Mouse (Mus musculus): ENCODE data around the gene Gm4177. TPM values are rescaled to one million over a fixed set of nuclear protein-coding genes. Genes with fewer than 3 reads are reported as not detected.

Gene Gm4177
- not detected for polyA plus RNA-seq (2017; shearing (Covaris generic))

DNA sequence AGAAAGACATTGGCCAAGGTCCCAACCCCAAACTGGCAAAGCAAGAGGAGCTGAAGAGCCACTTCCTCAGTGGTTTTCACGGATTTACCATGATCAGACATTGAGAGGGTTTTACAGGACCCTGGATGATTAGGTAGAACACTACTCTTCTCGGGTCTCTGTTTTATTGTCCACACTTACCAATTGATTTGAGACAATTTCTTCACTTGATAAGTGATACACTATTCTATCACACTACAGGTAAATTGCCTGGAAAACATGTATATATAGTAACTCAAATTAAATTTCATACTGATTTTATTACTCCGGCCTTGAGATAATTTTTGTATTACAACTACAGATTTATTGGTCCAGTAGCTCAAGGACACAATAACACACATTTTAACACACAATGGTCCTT, at the start of gene Gm4177:
Gene Gm4177, minus strand, starts transcription at position 101 of the 400 bp plus-strand sequence.

DNA sequence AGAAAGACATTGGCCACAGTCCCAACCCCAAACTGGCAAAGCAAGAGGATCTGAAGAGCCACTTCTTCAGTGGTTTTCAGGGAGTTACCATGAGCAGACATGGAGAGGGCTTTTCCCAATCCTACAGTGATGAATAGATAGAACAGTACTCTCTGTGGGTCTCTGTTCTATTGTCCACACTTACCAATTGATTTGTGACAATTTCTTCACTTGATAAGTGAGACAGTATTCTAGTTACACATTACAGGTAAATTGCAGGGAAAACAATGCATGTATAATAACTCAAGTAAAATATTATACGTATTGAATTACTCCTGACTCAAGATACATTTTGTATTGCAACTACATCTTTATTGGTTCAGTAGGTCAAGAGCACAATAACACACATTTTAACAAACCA, 47.6 kb upstream of the Gm4177 start, which contains the start of gene Gm5725:
Gene Gm5725, minus strand, starts transcription at position 101 of the 400 bp plus-strand sequence.

DNA sequence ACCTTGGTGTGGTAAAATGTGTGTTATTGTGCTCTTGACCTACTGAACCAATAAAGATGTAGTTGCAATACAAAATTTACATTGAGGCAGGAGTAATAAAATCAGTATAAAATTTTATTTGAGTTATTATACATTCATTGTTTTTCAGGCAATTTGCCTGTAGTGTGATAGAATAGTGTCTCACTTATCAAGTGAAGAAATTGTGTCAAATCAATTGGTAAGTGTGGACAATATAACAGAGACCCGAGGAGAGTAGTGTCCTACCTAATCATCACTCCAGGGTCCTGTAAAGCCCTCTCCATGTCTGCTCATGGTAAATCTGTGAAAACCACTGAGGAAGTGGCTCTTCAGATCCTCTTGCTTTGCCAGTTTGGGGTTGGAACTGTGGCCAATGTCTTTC, 35.5 kb upstream of the Gm4177 start, which contains the start of gene Vmn1r135:
Gene Vmn1r135, plus strand, starts transcription at position 301 of the 400 bp plus-strand sequence.

GRCm38 (mm10) chr7:21761375-21761774, 35.2 kb downstream of the Gm4177 start, which contains the start of gene Gm4175:
TSS of gene Gm4175 (minus strand) at chr7:21761475.

Other genes starting within 250 kb of the Gm4177 start
- not detected for gene Vmn1r132, start 182.6 kb downstream of the Gm4177 start, polyA plus RNA-seq (2017; shearing (Covaris generic))
- not detected for gene Gm4175, start 35.3 kb downstream of the Gm4177 start, polyA plus RNA-seq (2017; shearing (Covaris generic))
- under 1 TPM in 1 of 2 experiments, not detected in 1; 0.21 TPM for gene Vmn1r135, start 35.6 kb upstream of the Gm4177 start, polyA plus RNA-seq (2017; shearing (Covaris generic))
- gene Gm5725, start 47.5 kb upstream of the Gm4177 start, polyA plus RNA-seq (2017; shearing (Covaris generic)): not detected
- gene Gm5891, start 124.6 kb upstream of the Gm4177 start, polyA plus RNA-seq (2017; shearing (Covaris generic)): under 1 TPM in 1 of 2 experiments, not detected in 1; 0.23 TPM
- not detected for gene Vmn1r137, start 197.9 kb upstream of the Gm4177 start, polyA plus RNA-seq (2017; shearing (Covaris generic))
- not detected for gene Vmn1r138, start 232.2 kb upstream of the Gm4177 start, polyA plus RNA-seq (2017; shearing (Covaris generic))